Mouse (Mus musculus): ENCODE results near the gene Tex9. TPM values are rescaled to one million over a fixed set of nuclear protein-coding genes. Genes with fewer than 3 reads are reported as not detected.

Gene Tex9
- 55.1 and 57.8 TPM in 2 replicates for polyA plus RNA-seq (2016; fragmentation: Nextera tagmentation; extraction: Ambion mirVana)

DNA sequence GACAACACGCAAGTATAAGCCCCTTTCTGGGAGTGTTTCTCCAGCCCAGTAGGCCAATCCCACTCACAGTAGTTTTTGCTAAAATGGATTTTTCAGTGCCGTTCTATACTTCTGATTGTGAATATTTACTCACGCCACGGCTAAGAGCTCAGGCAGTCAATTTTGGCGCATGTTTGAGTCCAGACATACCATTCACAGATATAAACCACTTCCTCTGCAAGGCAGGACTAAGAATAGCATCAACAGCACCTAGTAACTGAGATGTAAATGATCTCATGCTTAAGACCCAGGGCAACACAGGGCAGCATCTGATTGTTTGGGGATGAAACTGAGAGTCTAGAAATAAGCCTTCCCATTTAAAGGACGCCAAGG, at the start of gene Tex9:
Gene Tex9 (minus strand): TSS at position 19 of the 372 bp plus-strand sequence.
- Histone ChIP-seq H3K4me2 (replicated peaks) (peak within 1 kb of the TSS; percentile 69), H3K27me3 (no peaks in the 10 kb centered on the region), H3K9me3 (replicated peaks) (no peaks in the 10 kb centered on the region), H3K9ac (peak within 1 kb of the TSS; percentile 75), H3K27ac (peak within 1 kb of the TSS; percentile 88), H3K4me3 (peak within 1 kb of the TSS; percentile 64), H3K36me3 (0 out of 2 replicates have a peak, but pooled peaks cover 3% of the 10 kb centered on the region), H3K4me1 (peaks cover 10% of the 10 kb centered on the region)
- WGBS, result 16% methylated on average over 6 of the region's 6 CpGs
- ATAC-seq (ENCODE audit: low FRiP score), result no peak; the same call in 1 of the 2 replicates

DNA sequence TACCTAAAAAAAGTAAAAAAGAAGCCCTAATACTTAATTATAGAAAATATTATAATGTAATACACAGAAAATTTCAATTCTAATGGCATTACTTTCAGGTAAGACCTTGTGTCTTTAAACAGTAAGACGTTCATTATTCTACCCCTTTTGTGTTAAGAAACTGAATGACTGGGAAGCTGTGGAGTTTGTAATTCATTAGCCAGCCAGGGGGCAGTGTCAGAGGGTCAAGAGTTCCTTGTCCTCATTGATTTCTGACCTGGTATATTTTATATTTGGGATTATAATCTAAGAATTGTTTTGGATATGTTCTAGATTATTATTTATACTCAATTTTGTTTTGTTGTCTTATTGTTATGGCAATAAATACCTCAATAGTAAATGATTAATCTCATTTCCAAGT, 45.1 kb upstream of the Tex9 start:
- Histone ChIP-seq H3K9me3 (replicated peaks) (no peaks in the 10 kb centered on the region), H3K4me2 (replicated peaks) (no peak overlapping the region), H3K4me3 (no peak overlapping the region), H3K27me3 (no peaks in the 10 kb centered on the region), H3K27ac (no peak overlapping the region), H3K36me3 (no peaks in the 10 kb centered on the region), H3K4me1 (0 out of 2 replicates have a peak, but pooled peaks cover 3% of the 10 kb centered on the region), H3K9ac (no peak overlapping the region)
- no peak for ATAC-seq (ENCODE audit: low FRiP score)
- WGBS, result 27% methylated on average over 1 of the region's 1 CpGs

DNA sequence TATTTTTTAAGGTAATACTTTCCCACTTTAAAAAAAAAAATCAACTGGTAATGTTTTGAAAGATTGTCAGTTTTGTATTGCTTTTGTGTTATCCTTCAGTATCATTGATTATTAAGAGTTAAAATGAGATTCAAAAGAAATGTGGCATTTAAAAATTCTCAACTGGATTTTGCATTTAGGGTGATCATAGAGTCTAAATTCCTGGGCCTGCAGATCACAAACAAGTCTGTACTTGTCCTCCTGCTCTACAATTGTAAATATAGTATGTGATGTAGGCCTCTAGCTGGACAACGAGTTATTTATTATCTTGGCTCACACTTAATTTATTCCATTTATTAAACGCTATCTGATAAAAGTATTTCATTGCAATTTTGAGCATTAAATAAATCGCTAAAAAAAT, 43.4 kb upstream of the Tex9 start:
- no peak for ATAC-seq (ENCODE audit: low FRiP score)
- Histone ChIP-seq H3K36me3 (no peaks in the 10 kb centered on the region), H3K27ac (no peak overlapping the region), H3K4me2 (replicated peaks) (no peak overlapping the region), H3K4me1 (peaks cover 10% of the 10 kb centered on the region), H3K27me3 (no peaks in the 10 kb centered on the region), H3K4me3 (no peak overlapping the region), H3K9ac (no peak overlapping the region), H3K9me3 (replicated peaks) (no peaks in the 10 kb centered on the region)
- WGBS, result 86% methylated on average over 3 of the region's 3 CpGs

DNA sequence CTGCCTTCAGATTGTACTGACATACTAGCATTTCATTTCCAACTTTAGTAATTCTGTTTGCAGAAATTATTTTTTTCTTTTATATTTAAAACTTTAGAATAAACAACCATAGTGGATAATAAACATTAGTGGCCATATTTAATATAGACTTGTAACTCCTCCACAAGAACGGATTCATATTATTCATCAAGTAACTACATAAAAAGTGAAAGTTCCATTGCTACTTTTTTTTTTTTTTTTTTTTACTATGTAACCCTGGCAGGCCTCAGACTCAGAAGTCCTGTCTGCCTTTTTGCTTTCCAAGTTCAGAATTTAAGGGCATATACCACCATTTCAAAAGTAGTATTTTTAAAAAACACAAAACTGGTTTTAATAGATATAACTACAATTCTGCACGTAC, 43.0 kb upstream of the Tex9 start:
- H3K4me3 ChIP-seq, result no peak overlapping the region
- no peak overlapping the region for H3K27ac ChIP-seq
- no peaks in the 10 kb centered on the region for H3K9me3 ChIP-seq (replicated peaks)
- H3K9ac ChIP-seq, result no peak overlapping the region
- ATAC-seq (ENCODE audit: low FRiP score), result no peak
- peak overlapping the region; percentile 70 for H3K4me2 ChIP-seq (replicated peaks)
- peaks cover 10% of the 10 kb centered on the region for H3K4me1 ChIP-seq
- no peaks in the 10 kb centered on the region for H3K27me3 ChIP-seq
- no peaks in the 10 kb centered on the region for H3K36me3 ChIP-seq
- WGBS, result 90% methylated on average over 2 of the region's 2 CpGs

DNA sequence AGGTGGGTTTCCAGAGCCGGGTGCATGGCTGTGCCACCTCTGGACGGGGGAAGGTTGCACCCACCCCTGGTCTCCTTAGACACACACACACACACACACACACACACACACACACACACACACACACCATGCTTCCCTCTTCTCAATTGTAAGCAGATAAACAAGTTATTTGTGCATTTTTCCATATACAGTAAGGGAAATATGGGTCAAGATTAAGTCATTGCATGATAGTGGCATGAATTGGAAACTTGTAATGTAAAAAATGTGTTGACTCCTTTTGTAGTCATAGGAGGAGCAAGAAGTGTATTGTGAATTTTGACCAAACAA, 41.0 kb upstream of the Tex9 start:
- Histone ChIP-seq H3K27ac (peak overlapping the region; percentile 100), H3K9me3 (replicated peaks) (no peaks in the 10 kb centered on the region), H3K27me3 (no peaks in the 10 kb centered on the region), H3K9ac (peak overlapping the region; percentile 92), H3K36me3 (no peaks in the 10 kb centered on the region), H3K4me2 (replicated peaks) (peak overlapping the region; percentile 70), H3K4me3 (peak overlapping the region; percentile 86), H3K4me1 (peaks cover 10% of the 10 kb centered on the region)
- ATAC-seq (ENCODE audit: low FRiP score), result no peak
- 0% methylated on average over 2 of the region's 2 CpGs for WGBS

DNA sequence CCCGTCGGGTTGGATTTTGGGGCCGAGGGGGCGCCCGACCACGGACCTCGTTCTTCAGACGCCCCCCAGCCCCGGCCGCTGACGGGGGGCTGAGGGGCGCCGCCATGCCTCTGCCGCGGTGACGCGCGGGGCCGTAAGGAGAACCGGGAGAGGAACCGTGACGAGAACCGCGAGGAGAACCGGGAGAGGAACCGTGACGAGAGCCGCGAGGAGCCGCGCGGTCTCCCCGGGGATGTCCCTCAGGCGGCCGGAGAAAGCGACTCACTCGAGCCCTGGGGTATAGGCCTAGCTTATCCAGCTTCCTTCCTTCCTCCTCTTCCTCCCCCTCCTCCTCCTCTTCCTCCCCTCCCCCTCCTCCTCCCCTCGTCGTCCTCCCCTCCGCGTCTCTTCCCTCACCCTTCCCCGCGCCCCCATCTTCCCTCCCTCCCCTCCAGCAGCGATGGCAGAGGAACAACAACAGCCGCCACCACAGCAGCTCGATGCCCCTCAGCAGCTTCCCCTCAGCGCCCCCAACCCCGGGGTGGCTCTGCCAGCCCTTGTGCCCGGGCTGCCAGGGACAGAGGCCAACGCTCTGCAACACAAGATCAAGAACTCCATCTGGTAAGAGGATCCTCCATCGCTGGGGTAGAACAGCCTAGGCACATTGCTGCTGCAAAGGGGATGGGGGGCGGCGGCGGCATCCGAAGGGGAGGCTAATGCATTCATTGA, 40.5 kb upstream of the Tex9 start:
- peak overlapping the region; percentile 100 for H3K27ac ChIP-seq
- H3K4me3 ChIP-seq, result peak overlapping the region; percentile 86
- H3K4me1 ChIP-seq, result peaks cover 10% of the 10 kb centered on the region
- ATAC-seq (ENCODE audit: low FRiP score), result peak; percentile 65
- no peaks in the 10 kb centered on the region for H3K27me3 ChIP-seq
- peak overlapping the region; percentile 92 for H3K9ac ChIP-seq
- peak overlapping the region; percentile 70 for H3K4me2 ChIP-seq (replicated peaks)
- H3K36me3 ChIP-seq, result no peaks in the 10 kb centered on the region
- H3K9me3 ChIP-seq (replicated peaks), result no peaks in the 10 kb centered on the region
- 2% methylated on average over 48 of the region's 55 CpGs for WGBS

DNA sequence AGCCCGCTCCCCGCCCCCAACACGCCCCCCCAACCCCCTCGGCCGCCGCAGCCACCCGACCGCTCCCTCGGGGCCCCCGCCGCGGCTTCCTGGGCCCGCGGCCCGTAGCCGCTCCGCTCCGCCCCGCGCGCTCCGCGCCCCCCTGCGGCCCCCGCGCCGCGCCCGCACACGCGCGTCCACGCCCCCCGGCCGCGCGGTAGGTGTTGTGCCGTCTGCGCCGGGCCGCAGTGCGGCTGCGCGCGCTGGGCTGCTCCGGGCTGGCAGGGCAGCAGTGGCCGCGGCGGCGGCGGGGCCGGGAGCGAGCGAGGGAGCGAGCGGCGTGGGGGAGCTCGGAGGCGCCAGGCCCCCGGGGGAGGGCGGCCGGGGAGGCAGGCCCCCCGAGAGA, 40.0 kb upstream of the Tex9 start, which contains the start of gene Rfx7:
Gene Rfx7 (plus strand): TSS at position 245 of the 385 bp plus-strand sequence.
- WGBS, result 2% methylated on average over 47 of the region's 63 CpGs
- Histone ChIP-seq H3K9ac (peak within 1 kb of the TSS; percentile 92), H3K27me3 (no peaks in the 10 kb centered on the region), H3K9me3 (replicated peaks) (no peaks in the 10 kb centered on the region), H3K36me3 (no peaks in the 10 kb centered on the region), H3K4me1 (peaks cover 10% of the 10 kb centered on the region), H3K4me2 (replicated peaks) (peak within 1 kb of the TSS; percentile 70), H3K27ac (peak within 1 kb of the TSS; percentile 100), H3K4me3 (peak within 1 kb of the TSS; percentile 86)
- peak; percentile 91 for ATAC-seq (ENCODE audit: low FRiP score)

DNA sequence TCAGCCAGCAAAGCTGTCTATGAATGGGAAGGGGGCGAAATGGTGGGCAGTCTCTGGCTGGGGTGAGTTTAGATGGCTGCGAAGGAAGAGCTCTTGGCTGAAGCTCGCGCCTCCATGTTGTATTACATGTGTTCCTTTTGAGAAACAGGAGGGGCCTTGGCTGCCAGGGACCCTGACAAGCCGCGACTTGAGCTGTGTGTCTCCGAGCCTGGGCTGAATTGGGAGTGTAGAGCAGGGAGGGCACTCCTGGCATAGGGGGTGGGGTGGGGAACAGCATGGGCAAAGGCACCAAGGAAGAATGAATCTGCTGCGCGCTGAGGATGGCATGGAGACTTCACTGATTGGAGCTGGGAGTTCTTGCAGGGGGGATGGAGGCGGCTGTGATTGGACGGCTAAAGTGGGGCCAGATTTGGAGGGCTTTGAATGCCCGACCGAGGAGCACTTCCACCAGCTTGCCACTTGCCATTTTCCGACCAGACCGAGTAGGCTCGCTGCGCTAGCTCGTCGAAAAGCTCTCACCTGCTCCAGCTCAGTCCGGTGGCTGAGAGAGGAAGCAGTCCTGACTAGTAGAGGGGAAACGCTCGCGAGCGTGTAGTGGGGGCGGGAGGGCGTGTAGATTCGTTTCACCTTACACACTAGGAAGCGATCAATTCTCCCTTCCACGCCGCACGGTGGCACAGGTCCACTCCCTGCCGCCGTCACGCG, 39.4 kb upstream of the Tex9 start:
- Histone ChIP-seq H3K4me2 (replicated peaks) (peak overlapping the region; percentile 70), H3K27ac (peak overlapping the region; percentile 100), H3K9me3 (replicated peaks) (no peaks in the 10 kb centered on the region), H3K27me3 (no peaks in the 10 kb centered on the region), H3K9ac (peak overlapping the region; percentile 92), H3K36me3 (no peaks in the 10 kb centered on the region), H3K4me3 (peak overlapping the region; percentile 86), H3K4me1 (peaks cover 10% of the 10 kb centered on the region)
- peak; percentile 92 for ATAC-seq (ENCODE audit: low FRiP score)
- WGBS, result under 1% methylated on average over 30 of the region's 35 CpGs

DNA sequence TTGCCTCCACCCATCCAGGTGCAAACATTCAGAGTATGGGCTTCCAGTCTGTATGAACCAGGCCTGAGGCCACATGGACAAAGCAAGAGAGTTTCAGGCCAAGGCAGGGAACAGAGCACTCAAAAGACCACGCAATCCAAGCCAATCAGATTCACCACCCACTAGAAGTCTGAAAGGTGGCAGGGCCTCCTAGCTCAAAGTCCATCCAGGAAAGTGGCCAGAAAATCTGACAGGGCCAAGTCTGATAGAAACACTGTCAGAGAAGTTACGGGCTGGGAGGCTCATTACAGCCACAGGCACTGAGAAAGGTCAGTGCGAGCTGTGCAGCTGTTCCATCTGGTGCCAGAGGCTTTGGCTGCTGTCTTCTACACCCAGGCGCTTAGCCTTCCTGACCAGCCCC, 38.8 kb upstream of the Tex9 start:
- ATAC-seq (ENCODE audit: low FRiP score), result peak; percentile 6

DNA sequence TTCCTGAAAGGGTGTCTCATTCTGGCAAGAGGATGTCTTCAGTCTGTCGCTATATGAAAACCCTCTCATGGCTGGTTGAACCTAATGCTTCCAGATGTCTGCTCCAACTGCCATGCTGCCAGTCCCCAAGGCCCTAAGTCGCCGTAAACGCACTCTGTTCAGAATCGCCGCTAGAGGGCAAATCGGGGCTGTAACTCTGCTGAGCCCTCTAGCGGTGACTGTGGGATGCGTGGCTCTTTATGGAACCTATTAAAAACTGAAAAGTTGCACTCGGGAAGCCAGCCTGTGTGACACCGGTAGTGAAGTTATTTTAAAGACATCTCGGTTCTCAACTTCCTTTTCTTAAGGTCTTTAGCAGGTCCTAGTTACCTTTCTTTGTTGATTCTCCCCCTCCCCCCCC, 38.2 kb upstream of the Tex9 start:
- Histone ChIP-seq H3K4me2 (replicated peaks) (no peak overlapping the region), H3K4me1 (peaks cover 10% of the 10 kb centered on the region), H3K9ac (no peak overlapping the region), H3K27ac (no peak overlapping the region), H3K27me3 (no peaks in the 10 kb centered on the region), H3K9me3 (replicated peaks) (no peaks in the 10 kb centered on the region), H3K36me3 (no peaks in the 10 kb centered on the region), H3K4me3 (no peak overlapping the region)
- 1% methylated on average over 12 of the region's 12 CpGs for WGBS
- ATAC-seq (ENCODE audit: low FRiP score), result no peak

More for the DNA sequence above, 38.8 kb upstream of the Tex9 start:
- no peaks in the 10 kb centered on the region for H3K27me3 ChIP-seq
- H3K9ac ChIP-seq, result peak overlapping the region; percentile 59; the same call in 1 of the 2 replicates
- H3K27ac ChIP-seq, result peak overlapping the region; percentile 100
- WGBS, result 42% methylated on average over 4 of the region's 4 CpGs
- H3K4me3 ChIP-seq, result peak overlapping the region; percentile 86
- peaks cover 10% of the 10 kb centered on the region for H3K4me1 ChIP-seq
- no peaks in the 10 kb centered on the region for H3K9me3 ChIP-seq (replicated peaks)
- H3K36me3 ChIP-seq, result no peaks in the 10 kb centered on the region
- H3K4me2 ChIP-seq (replicated peaks), result peak overlapping the region; percentile 70

DNA sequence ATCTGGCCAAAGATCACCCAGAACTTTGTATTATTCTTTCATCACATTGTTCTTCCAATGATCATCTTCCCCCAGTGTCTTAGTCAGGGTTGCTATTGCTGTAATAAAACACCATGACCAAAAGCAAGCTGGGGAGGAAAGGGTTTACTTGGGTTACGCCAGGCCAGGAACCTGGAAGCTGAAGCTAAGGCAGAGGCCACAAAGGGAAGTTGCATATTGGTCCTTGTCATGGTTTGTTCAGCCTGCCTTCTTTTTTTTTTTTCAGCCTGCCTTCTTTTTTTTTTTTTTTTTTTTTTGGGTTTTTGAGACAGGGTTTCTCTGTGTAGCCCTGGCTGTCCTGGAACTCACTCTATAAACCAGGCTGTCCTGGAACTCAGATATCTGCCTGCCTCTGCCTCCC, 34.1 kb upstream of the Tex9 start:
- no peak for ATAC-seq (ENCODE audit: low FRiP score)
- Histone ChIP-seq H3K27me3 (no peaks in the 10 kb centered on the region), H3K36me3 (no peaks in the 10 kb centered on the region), H3K4me1 (peaks cover 5% of the 10 kb centered on the region), H3K9me3 (replicated peaks) (no peaks in the 10 kb centered on the region), H3K27ac (no peak overlapping the region), H3K4me3 (no peak overlapping the region), H3K4me2 (replicated peaks) (no peak overlapping the region), H3K9ac (no peak overlapping the region)
- WGBS, result 81% methylated on average over 1 of the region's 1 CpGs

DNA sequence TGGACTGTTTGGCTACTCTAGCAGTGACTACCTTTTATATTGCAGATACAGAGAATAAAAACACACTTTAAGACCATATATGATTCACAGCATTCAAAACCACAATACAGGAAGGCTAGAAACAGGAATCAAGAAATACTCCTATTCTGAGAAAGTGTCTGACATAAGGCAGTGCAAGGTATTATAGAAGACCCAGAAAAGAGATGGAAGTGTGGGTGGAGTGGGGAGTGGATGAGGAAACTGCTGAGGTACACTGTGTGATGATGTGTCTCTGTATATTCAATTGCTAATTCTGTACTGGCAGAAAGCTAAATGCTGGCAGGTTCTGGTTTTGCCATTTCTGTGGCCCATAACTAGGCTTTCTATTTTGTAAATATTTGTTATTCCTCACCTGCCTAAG, 28.8 kb upstream of the Tex9 start:
- Histone ChIP-seq H3K36me3 (no peaks in the 10 kb centered on the region), H3K4me2 (replicated peaks) (no peak overlapping the region), H3K27ac (no peak overlapping the region), H3K27me3 (no peaks in the 10 kb centered on the region), H3K9ac (no peak overlapping the region), H3K4me3 (no peak overlapping the region), H3K9me3 (replicated peaks) (no peaks in the 10 kb centered on the region), H3K4me1 (no peaks in the 10 kb centered on the region)
- ATAC-seq (ENCODE audit: low FRiP score), result no peak

DNA sequence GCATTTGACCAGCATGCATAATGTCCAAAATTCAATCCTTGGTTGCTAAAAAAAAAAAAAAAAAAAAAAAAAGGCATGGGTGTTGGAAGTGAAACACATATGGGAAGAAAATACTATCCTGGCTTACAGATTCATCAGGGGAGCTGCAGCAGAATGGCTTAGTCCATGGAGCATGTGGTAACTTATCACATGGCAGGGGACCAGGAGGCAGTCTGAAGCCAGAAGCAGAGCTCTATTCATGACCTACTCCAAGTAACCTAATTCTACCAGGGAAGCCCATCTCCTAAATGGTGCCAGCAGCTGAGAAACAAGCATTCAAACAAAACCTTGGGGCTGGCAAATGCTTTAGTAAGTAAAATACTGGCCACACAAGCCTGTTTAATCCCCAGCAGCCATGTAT, 27.2 kb upstream of the Tex9 start:
- no peaks in the 10 kb centered on the region for H3K27me3 ChIP-seq
- no peak overlapping the region for H3K9ac ChIP-seq
- H3K4me3 ChIP-seq, result no peak overlapping the region
- ATAC-seq (ENCODE audit: low FRiP score), result no peak
- no peaks in the 10 kb centered on the region for H3K36me3 ChIP-seq
- no peak overlapping the region for H3K4me2 ChIP-seq (replicated peaks)
- no peak overlapping the region for H3K27ac ChIP-seq
- H3K9me3 ChIP-seq (replicated peaks), result no peaks in the 10 kb centered on the region
- H3K4me1 ChIP-seq, result no peaks in the 10 kb centered on the region

All from hindbrain, embryonic 12.5 days (tissue).